Mouse (Mus musculus): ENCODE data around the gene Gm49380. TPM values are rescaled to one million over a fixed set of nuclear protein-coding genes. Genes with fewer than 3 reads are reported as not detected.

Gene Gm49380
- total RNA-seq (2015; ENCODE audit: low replicate concordance) (not detected in 2 replicates), total RNA-seq (2017; ENCODE audit: low replicate concordance) (1.4 TPM in 1 of 2 replicates, not detected in the other)

DNA sequence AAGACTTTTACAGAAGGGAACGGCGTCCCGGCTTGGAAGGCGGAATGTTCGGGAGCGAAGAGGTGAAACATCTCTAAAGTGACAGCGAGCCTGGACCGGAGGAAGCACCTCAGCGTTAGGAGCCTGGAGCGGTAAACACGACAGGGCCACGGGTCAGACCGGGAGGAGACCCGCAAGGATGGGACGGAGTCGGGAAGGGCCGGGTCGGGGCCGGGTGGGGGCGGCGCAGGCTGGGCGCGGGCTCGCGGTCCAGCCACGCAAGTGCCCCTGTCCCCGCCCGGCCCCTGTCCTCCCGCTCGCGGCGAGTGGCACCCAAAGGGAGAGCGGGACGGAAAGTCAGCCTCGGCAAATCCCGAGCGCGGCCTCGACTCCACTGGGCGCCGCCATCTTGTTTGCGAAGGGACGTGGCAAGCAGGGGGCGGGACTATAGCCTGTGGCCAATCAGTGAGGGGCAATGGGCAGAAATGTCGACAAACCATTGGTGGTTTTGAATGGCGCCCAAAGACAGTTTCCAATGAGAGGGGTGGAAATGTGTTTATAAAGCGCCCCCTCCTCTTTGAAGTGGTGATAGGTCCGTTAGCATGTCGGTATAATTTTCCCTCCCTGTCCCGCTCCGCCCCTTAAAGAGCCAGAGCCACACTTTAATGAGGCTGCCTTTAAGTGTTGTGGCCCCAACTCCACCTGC lies at the start of gene Gm49380, which contains the start of gene Rnf26:
Gm49380 (minus strand) TSS at position 396 of the 685 bp plus-strand sequence.
Rnf26 (minus strand) TSS at position 413 of the 685 bp plus-strand sequence.
- peak; percentile 91 for ATAC-seq (replicated peaks; ENCODE audit: low FRiP score, poor library complexity, severe bottlenecking)

GRCm38 (mm10) chr9:44159886-44160285 lies 46.6 kb upstream of the Gm49380 start:
- no peak for ATAC-seq (replicated peaks; ENCODE audit: low FRiP score, poor library complexity, severe bottlenecking)

GRCm38 (mm10) chr9:44147290-44147689 lies 34.0 kb upstream of the Gm49380 start:
- ATAC-seq (replicated peaks; ENCODE audit: low FRiP score, poor library complexity, severe bottlenecking), result peak; percentile 66

GRCm38 (mm10) chr9:44144718-44145060 lies 31.4 kb upstream of the Gm49380 start:
- ATAC-seq (replicated peaks; ENCODE audit: low FRiP score, poor library complexity, severe bottlenecking), result no peak

- no peak for ATAC-seq (replicated peaks; ENCODE audit: low FRiP score, poor library complexity, severe bottlenecking)
Observed at GRCm38 (mm10) chr9:44144023-44144717, 30.9 kb upstream of the Gm49380 start.

- ATAC-seq (replicated peaks; ENCODE audit: low FRiP score, poor library complexity, severe bottlenecking), result no peak
Observed at GRCm38 (mm10) chr9:44143421-44143820, 30.1 kb upstream of the Gm49380 start.

DNA sequence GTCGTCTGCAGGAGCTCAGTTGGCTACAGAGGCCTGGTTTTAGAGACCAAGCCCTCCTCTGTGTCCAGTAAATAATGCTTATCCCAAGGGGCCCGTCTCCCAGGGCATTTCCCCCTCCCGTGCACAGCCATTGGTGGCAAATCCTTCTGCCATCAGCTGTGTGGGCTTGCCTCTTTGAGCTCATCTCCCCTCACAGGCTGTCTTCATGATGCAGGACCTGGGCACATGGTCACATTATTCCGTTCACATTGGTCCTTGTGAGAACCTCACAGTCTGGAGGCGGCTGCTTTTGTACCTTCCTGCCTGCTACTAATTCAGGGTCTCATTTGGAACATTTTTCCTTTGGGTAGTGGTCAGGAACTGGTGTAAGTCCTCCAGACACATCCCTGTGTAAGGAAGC lies 28.7 kb upstream of the Gm49380 start:
- no peak for ATAC-seq (replicated peaks; ENCODE audit: low FRiP score, poor library complexity, severe bottlenecking)

- no peak for ATAC-seq (replicated peaks; ENCODE audit: low FRiP score, poor library complexity, severe bottlenecking)
Observed at GRCm38 (mm10) chr9:44137846-44138245, 24.5 kb upstream of the Gm49380 start.

GRCm38 (mm10) chr9:44135731-44136411 lies 22.6 kb upstream of the Gm49380 start:
- ATAC-seq (replicated peaks; ENCODE audit: low FRiP score, poor library complexity, severe bottlenecking), result 0 out of 2 replicates have a peak, but pooled peaks have one; percentile 7

- no peak for ATAC-seq (replicated peaks; ENCODE audit: low FRiP score, poor library complexity, severe bottlenecking)
Observed at GRCm38 (mm10) chr9:44134851-44135730, 21.8 kb upstream of the Gm49380 start.

GRCm38 (mm10) chr9:44134101-44134850 lies 21.0 kb upstream of the Gm49380 start, which contains the start of gene Mcam:
Gene Mcam (plus strand): TSS chr9:44134469.
- no peak for ATAC-seq (replicated peaks; ENCODE audit: low FRiP score, poor library complexity, severe bottlenecking)

DNA sequence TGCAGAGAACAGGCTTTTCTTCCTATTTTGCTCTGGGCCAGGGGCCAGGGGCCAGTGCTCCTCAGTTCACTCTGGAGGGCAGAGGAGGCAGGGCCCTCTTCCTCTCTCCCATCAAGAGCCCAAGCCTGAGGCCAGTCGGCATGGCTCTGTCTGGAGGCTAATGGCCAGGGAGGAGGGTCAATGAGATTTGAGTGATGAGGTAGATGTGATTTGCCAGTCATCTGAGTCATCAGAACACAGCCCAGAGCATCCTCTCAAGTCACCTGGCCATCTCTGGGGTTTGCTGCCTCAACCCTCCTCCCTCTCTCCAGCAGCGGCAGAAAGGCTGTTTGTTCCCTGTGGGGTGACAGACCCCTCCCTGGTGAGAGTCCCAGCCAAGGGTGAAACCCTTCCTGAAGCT lies 20.0 kb upstream of the Gm49380 start:
- ATAC-seq (replicated peaks; ENCODE audit: low FRiP score, poor library complexity, severe bottlenecking), result no peak

DNA sequence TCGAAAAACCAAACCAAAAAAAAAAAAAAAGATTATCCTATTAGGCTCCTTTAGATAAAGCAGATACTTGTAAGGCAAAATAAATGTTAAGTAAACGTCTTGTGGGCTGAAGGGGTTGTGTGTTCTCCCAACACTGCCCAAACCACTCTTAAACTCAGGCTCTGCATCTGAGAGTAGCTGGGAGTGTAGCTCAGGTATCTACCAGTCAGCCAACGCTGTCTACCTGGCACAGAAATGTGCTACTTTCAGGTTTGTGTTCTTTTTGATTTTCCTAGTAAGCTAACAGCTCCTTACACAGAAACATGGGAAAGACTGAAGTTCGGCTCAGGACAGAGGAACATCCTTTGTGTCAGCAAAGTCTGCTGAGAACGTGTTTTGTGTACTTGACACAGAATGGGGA lies 18.9 kb upstream of the Gm49380 start:
- no peak for ATAC-seq (replicated peaks; ENCODE audit: low FRiP score, poor library complexity, severe bottlenecking)

DNA sequence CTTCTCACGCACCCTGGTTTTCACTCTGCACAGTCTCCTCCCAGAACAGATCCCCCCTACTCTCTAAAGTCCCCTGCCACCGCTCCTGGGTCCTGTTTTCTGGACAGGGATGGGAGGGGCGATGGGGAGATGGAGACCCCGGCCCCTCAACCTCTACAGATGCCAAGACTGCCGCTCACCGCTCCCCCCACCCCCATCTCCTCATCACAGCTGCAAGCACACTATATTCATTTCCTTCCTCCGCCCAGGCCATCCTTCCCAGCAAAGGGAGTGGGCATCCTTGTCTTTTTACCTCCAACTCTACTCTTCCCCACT lies 17.9 kb upstream of the Gm49380 start:
- ATAC-seq (replicated peaks; ENCODE audit: low FRiP score, poor library complexity, severe bottlenecking), result no peak

DNA sequence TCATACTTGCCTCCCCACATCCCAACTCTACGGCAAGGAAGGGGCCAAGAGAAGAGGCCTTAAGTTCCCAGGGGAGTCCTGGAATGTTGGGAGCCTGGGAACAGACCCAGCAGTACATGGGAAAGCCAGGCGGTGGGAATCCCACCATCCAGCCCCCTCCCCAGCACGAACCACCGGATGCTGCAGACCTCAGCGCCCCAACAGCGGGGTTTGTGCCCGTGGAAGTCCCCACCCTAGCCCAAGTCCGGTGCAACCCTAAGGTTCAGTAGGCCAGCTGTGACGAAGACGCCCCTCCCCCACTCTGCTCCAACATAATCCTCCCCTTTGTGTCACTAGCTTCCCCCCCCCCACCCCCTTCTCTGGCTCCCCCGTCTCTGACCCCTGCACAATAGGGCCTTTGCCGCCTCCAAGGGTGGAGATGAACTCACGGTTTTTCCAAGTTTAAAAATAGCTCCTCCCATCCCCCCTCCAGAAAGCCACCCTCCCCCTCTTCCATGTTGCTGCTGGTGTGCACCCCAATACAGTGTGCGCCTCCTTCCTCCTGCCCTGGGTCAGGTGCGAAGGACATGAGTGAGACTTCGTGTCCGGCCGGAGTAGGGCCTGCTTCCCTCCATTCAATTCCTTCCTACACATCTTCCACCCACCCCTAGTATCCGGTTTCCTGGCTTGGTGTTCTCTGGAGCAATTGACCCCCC lies 17.4 kb upstream of the Gm49380 start:
- ATAC-seq (replicated peaks; ENCODE audit: low FRiP score, poor library complexity, severe bottlenecking), result no peak

GRCm38 (mm10) chr9:44130034-44130433 lies 16.7 kb upstream of the Gm49380 start:
- ATAC-seq (replicated peaks; ENCODE audit: low FRiP score, poor library complexity, severe bottlenecking), result no peak

- ATAC-seq (replicated peaks; ENCODE audit: low FRiP score, poor library complexity, severe bottlenecking), result no peak
Observed at GRCm38 (mm10) chr9:44129633-44130032, 16.3 kb upstream of the Gm49380 start.

DNA sequence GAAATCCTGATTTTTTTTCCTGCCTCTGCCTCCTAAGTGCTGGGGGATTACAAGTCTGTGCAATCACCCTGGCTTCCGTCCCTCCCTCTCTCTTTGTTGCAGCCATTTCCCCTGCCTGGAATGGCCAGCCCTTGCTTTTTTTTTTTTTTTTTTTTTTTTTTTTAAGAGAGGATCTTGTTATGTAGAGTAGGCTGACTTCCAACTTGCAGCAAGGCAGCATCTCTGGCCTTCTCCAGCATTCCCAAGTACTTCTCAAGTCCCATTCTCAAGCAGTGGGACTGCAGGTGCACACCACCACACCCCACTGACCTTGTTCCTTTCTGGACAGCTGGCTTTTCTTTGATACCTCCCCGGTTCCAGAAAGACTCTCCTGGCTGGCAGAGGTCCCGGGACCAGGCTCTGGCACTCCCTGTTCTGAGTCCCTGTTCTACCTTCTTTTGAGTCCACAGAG lies 14.1 kb upstream of the Gm49380 start:
- no peak for ATAC-seq (replicated peaks; ENCODE audit: low FRiP score, poor library complexity, severe bottlenecking)

All from erythroid progenitor cell, adult 5-6 weeks (primary cell).